Mouse (Mus musculus) forebrain, embryonic 13.5 days (tissue): ENCODE results near the gene Clasp2. TPM values are rescaled to one million over a fixed set of nuclear protein-coding genes. Genes with fewer than 3 reads are reported as not detected.
A peak's percentile ranks its signal among the peaks of the same experiment; 100 is the strongest.

Source experiments
- ATAC-seq: fragments of 200-750 bp; cut with Nextera tagmentation; 2 replicates; pipeline ENCODE4 v1.8.0; 2017
- H3K27ac ChIP-seq: fragments of 300-500 bp; sonication (generic); 2 replicates; pipeline ENCODE4 v1.5.1; 2015; ENCODE audit warnings: inconsistent platforms, mild to moderate bottlenecking, moderate library complexity
- H3K27me3 ChIP-seq: fragments of 300-500 bp; sonication (generic); 2 replicates; pipeline ENCODE4 v1.6.1; 2015; ENCODE audit warnings: mild to moderate bottlenecking, inconsistent platforms
- H3K36me3 ChIP-seq: fragments of 300-500 bp; sonication (generic); 2 replicates; pipeline ENCODE4 v1.6.1; 2015; ENCODE audit warnings: mild to moderate bottlenecking, inconsistent platforms; ENCODE audit not compliant: poor library complexity, severe bottlenecking
- H3K4me1 ChIP-seq: fragments of 300-500 bp; sonication (generic); 2 replicates; pipeline ENCODE4 v1.6.1; 2015; ENCODE audit warnings: inconsistent platforms
- H3K4me2 ChIP-seq: fragments of 300-500 bp; sonication (generic); 2 replicates; pipeline ENCODE4 v1.6.1; 2015; ENCODE audit warnings: inconsistent platforms, mild to moderate bottlenecking, moderate library complexity
- H3K4me3 ChIP-seq: fragments of 300-500 bp; sonication (generic); 2 replicates; pipeline ENCODE4 v1.5.1; 2015; ENCODE audit warnings: mild to moderate bottlenecking, inconsistent platforms
- H3K9ac ChIP-seq: fragments of 300-500 bp; sonication (generic); 2 replicates; pipeline ENCODE4 v1.6.1; 2015; ENCODE audit warnings: mild to moderate bottlenecking, inconsistent platforms
- H3K9me3 ChIP-seq: fragments of 300-500 bp; sonication (generic); replicated peaks from 2 replicates; pipeline ENCODE4 v1.6.1; 2016; ENCODE audit warnings: inconsistent platforms
- WGBS: fragments of 180-500 bp; shearing (Covaris S2); methylation state at CpG from one replicate; pipeline ENCODE4 v1.1.7; 2015; 5-methylcytosine and 5-hydroxymethylcytosine counted together
- polyA plus RNA-seq: library from polyadenylated mRNA; unstranded; fragments of >200 nt; fragmentation: Nextera tagmentation; extraction: Ambion mirVana; gene quantifications from 2 replicates; pipeline ENCODE4 v1.2.1, GENCODE M21; 2015

Gene Clasp2
- polyA plus RNA-seq, 1 experiment from 2014 or later, result 84.9 TPM

GRCm38 (mm10) chr9:113726991-113727680 lies 14.1 kb upstream of the Clasp2 start:
- WGBS, result 90% methylated on average over 18 of the region's 18 CpGs
- Histone ChIP-seq H3K27ac (no peak overlapping the region), H3K9ac (no peak overlapping the region), H3K9me3 (no peaks in the 10 kb centered on the region), H3K27me3 (no peaks in the 10 kb centered on the region), H3K36me3 (no peaks in the 10 kb centered on the region), H3K4me3 (no peak overlapping the region), H3K4me1 (no peaks in the 10 kb centered on the region), H3K4me2 (no peak overlapping the region)
- no peak for ATAC-seq

- Histone ChIP-seq H3K4me3 (no peak overlapping the region), H3K9me3 (no peaks in the 10 kb centered on the region), H3K4me1 (no peaks in the 10 kb centered on the region), H3K4me2 (no peak overlapping the region), H3K9ac (no peak overlapping the region), H3K36me3 (no peaks in the 10 kb centered on the region), H3K27ac (no peak overlapping the region), H3K27me3 (no peaks in the 10 kb centered on the region)
- no peak for ATAC-seq
- WGBS, result 93% methylated on average over 3 of the region's 3 CpGs
Observed at GRCm38 (mm10) chr9:113731540-113731939, 9.7 kb upstream of the Clasp2 start.

DNA sequence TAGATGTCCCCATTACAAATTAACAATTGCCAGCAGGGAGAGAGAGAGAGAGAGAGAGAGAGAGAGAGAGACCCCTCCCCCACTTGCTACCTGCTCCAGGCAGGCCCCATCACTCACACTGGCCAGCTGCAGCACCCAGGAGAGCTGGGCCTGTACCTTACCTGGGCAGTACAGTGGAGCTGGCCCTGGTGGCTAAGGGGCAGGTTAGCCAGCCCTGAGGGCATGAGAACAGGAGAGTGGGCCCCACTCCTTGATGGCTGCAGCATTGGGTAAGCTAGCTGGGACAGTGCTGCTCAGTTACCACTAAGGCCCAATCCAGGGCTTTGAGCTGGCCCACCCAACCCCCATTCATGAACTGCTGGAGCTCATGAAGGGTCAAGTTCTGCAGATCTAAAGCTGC lies 5.4 kb upstream of the Clasp2 start:
- H3K9me3 ChIP-seq, result no peaks in the 10 kb centered on the region
- no peak for ATAC-seq
- no peak overlapping the region for H3K9ac ChIP-seq
- no peak overlapping the region for H3K4me3 ChIP-seq
- no peaks in the 10 kb centered on the region for H3K27me3 ChIP-seq
- no peak overlapping the region for H3K4me2 ChIP-seq
- H3K36me3 ChIP-seq, result no peaks in the 10 kb centered on the region
- H3K4me1 ChIP-seq, result no peaks in the 10 kb centered on the region
- no peak overlapping the region for H3K27ac ChIP-seq

DNA sequence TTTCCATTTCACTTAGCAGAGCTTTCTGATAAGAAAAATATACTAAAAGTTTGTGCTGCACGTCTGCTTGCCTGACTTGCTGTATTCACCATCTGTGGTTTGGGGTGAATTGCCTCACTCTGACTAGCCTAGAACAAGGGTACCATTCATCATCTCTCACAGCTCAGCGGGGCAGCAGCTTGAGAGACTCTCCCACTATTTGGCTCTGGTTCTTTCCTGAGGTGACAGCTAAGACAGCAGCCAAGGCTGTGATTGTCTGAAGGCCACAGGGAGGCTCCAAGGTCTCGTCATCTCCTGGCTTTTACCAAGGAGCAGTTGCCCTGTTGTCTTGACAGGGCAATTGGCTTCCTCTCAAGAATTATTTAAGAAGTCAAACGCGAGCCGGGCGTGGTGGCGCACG lies 3.3 kb upstream of the Clasp2 start:
- Histone ChIP-seq H3K4me1 (peaks cover 8% of the 10 kb centered on the region), H3K27me3 (no peaks in the 10 kb centered on the region), H3K27ac (no peak overlapping the region), H3K36me3 (no peaks in the 10 kb centered on the region), H3K4me3 (no peak overlapping the region), H3K9ac (no peak overlapping the region), H3K4me2 (no peak overlapping the region), H3K9me3 (no peaks in the 10 kb centered on the region)
- WGBS, result 70% methylated on average over 9 of the region's 9 CpGs
- no peak for ATAC-seq

DNA sequence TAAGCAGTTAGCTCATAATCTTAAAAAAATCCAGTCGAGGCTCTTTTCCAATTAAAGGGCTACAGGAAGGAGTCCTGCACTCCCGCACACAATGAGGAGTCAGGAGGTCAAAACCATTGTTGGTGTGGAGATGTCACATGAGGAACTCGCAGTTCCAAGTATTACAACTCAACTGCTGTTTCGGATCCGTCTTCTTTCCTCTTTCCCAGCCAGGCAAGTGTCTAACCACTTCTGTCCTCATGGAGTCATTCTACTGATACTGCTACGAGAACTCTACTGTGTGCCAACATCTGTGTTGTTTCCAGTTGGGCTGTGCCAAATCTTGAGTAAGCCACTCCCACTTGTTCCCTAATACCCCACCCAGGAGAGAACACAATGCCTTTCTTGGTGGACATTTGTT lies 2.3 kb upstream of the Clasp2 start:
- Histone ChIP-seq H3K4me3 (no peak overlapping the region), H3K9me3 (no peaks in the 10 kb centered on the region), H3K36me3 (no peaks in the 10 kb centered on the region), H3K4me2 (no peak overlapping the region), H3K27ac (no peak overlapping the region), H3K4me1 (peaks cover 12% of the 10 kb centered on the region), H3K27me3 (no peaks in the 10 kb centered on the region), H3K9ac (no peak overlapping the region)
- 88% methylated on average over 6 of the region's 6 CpGs for WGBS
- no peak for ATAC-seq

- Histone ChIP-seq H3K4me3 (peak overlapping the region; percentile 91), H3K9ac (peak overlapping the region; percentile 80), H3K9me3 (no peaks in the 10 kb centered on the region), H3K27me3 (no peaks in the 10 kb centered on the region), H3K36me3 (no peaks in the 10 kb centered on the region), H3K27ac (peak overlapping the region; percentile 77), H3K4me2 (peak overlapping the region; percentile 71), H3K4me1 (peaks cover 12% of the 10 kb centered on the region)
- ATAC-seq, result peak; percentile 86
- 0% methylated on average over 37 of the region's 64 CpGs for WGBS
Observed at GRCm38 (mm10) chr9:113741637-113742137, 414 bp downstream of the Clasp2 start.

GRCm38 (mm10) chr9:113742361-113742794 lies 1.1 kb downstream of the Clasp2 start:
- WGBS, result 3% methylated on average over 17 of the region's 17 CpGs
- H3K9ac ChIP-seq, result peak overlapping the region; percentile 80
- no peak overlapping the region for H3K27ac ChIP-seq
- no peaks in the 10 kb centered on the region for H3K36me3 ChIP-seq
- no peaks in the 10 kb centered on the region for H3K9me3 ChIP-seq
- H3K4me1 ChIP-seq, result peaks cover 12% of the 10 kb centered on the region
- H3K27me3 ChIP-seq, result no peaks in the 10 kb centered on the region
- H3K4me3 ChIP-seq, result peak overlapping the region; percentile 91
- no peak for ATAC-seq
- peak overlapping the region; percentile 71 for H3K4me2 ChIP-seq

GRCm38 (mm10) chr9:113743291-113743690 lies 2.0 kb downstream of the Clasp2 start:
- H3K4me2 ChIP-seq, result peak overlapping the region; percentile 71
- H3K9me3 ChIP-seq, result no peaks in the 10 kb centered on the region
- WGBS, result 54% methylated on average over 3 of the region's 3 CpGs
- no peak for ATAC-seq
- no peaks in the 10 kb centered on the region for H3K27me3 ChIP-seq
- H3K4me1 ChIP-seq, result peaks cover 12% of the 10 kb centered on the region
- H3K36me3 ChIP-seq, result no peaks in the 10 kb centered on the region
- no peak overlapping the region for H3K9ac ChIP-seq
- H3K27ac ChIP-seq, result no peak overlapping the region
- H3K4me3 ChIP-seq, result no peak overlapping the region

DNA sequence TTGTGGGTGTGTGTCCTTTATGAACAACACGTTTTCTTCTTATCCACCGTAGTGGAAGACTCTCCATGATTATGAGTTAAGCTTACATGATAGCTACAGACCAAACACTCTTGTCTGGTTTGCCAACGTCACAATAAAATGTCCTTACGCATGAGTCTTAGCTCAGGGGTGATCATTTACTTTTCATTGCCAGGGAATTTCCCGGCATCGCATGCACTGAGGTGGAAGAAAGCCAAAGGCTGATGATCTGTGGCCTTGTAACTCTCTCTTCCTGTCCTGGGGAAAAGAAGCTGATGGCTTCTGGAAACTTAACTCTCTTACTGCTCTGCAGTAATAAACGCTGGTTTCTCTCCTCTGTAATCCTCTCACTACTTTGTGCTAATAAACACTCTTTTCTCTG lies 8.1 kb downstream of the Clasp2 start:
- 59% methylated on average over 7 of the region's 7 CpGs for WGBS
- no peak for ATAC-seq

DNA sequence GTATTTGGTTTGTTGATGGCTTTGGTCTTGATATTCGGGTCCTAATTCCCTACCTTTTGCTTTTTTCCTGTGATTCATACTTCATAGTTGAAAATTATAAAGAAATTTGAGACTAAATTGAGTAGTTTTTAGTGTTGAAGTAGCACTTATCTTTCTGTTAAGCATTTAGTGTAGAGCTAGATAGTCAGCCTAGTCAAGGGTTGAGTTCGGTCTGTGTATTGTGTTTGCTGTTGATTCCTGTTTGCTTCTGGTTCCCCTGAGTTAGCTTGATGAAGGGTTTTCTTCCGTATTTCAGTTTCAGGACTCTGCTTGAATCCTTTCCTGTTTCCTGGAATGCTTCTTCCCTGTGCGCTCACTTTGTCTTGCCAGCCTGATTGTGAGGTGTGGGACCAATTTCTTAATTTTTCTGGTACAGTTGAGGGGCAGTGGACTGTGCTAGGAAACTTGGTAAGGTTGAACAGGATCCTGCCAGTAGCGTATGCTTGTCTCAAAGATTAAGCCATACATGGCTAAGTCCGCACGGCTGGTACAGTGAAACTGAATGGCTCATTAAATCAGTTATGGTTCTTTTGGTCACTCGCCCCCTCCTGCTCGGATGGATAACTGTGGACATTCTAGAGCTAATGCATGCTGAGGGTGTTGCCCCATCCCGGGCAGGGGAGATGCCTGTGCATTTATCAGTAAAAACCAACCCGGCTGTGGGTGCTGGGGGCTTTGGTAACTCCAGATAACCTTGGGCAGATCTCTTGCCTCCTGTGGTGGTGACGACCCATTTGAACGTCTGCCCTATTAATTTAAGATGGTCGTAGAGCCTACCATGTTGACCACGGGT lies 14.8 kb downstream of the Clasp2 start:
- no peak overlapping the region for H3K4me3 ChIP-seq
- no peaks in the 10 kb centered on the region for H3K27me3 ChIP-seq
- H3K9ac ChIP-seq, result no peak overlapping the region
- no peak overlapping the region for H3K27ac ChIP-seq
- H3K9me3 ChIP-seq, result no peaks in the 10 kb centered on the region
- WGBS, result 90% methylated on average over 15 of the region's 15 CpGs
- H3K36me3 ChIP-seq, result peaks cover 13% of the 10 kb centered on the region; the same call in 1 of the 2 replicates
- no peak overlapping the region for H3K4me2 ChIP-seq
- peaks cover 5% of the 10 kb centered on the region; the same call in 1 of the 2 replicates for H3K4me1 ChIP-seq
- ATAC-seq, result no peak

More for the DNA sequence above, 8.1 kb downstream of the Clasp2 start:
- Histone ChIP-seq H3K9ac (no peak overlapping the region), H3K27ac (no peak overlapping the region), H3K27me3 (no peaks in the 10 kb centered on the region), H3K4me2 (no peak overlapping the region), H3K36me3 (no peaks in the 10 kb centered on the region), H3K4me1 (no peaks in the 10 kb centered on the region), H3K9me3 (no peaks in the 10 kb centered on the region), H3K4me3 (no peak overlapping the region)

DNA sequence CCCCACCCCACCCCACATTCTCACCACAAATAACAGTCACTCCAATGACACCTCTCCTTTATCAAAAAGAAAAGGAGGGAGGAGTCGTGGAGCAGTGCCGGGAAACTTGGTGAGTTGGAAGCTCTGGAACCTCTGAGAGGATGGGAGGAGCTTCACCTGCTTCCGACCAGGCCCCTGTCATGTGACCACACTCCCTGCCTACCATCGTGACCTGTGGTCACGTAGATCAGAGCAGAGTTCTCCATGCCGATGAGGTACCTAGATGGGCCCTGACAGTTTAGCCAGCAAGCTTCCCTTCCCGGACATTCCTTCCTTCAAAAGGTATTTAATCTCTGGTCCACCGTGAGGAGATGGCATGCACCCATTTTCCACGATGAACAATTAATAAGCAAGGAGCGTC lies 17.2 kb downstream of the Clasp2 start:
- 96% methylated on average over 10 of the region's 10 CpGs for WGBS
- Histone ChIP-seq H3K27ac (no peak overlapping the region), H3K36me3 (peaks cover 13% of the 10 kb centered on the region; the same call in 1 of the 2 replicates), H3K4me3 (no peak overlapping the region), H3K9ac (no peak overlapping the region), H3K4me2 (no peak overlapping the region), H3K4me1 (peaks cover 5% of the 10 kb centered on the region; the same call in 1 of the 2 replicates), H3K9me3 (no peaks in the 10 kb centered on the region), H3K27me3 (no peaks in the 10 kb centered on the region)
- no peak for ATAC-seq

DNA sequence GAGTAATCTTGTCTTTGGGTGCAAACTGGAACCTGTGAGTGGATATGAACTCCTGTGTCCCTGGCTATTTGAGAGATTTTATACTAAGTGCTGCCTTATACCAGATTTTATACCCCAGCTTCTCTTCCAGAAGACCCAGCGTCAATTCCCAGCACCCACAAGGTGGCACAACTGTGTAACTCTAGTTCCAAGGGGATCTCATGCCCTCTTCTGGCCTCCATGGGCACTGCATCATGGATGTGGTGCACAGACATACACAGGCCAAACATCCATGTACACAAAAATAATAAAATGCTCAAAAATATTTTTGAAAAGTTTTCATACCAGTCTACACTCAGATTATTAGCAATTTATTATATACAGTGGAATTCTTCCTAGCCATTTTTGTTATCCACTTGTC lies 18.4 kb downstream of the Clasp2 start:
- Histone ChIP-seq H3K9me3 (no peaks in the 10 kb centered on the region), H3K27ac (no peak overlapping the region), H3K4me1 (peaks cover 5% of the 10 kb centered on the region; the same call in 1 of the 2 replicates), H3K4me2 (no peak overlapping the region), H3K27me3 (no peaks in the 10 kb centered on the region), H3K36me3 (peaks cover 13% of the 10 kb centered on the region; the same call in 1 of the 2 replicates), H3K4me3 (no peak overlapping the region), H3K9ac (no peak overlapping the region)
- ATAC-seq, result no peak
- 100% methylated on average over 1 of the region's 1 CpGs for WGBS
